Mouse (Mus musculus): ENCODE measurements around the gene Neurod2.

Gene Neurod2

GRCm38 (mm10) chr11:98332841-98333240, 3.4 kb upstream of the Neurod2 start:
- DNase-seq (ENCODE audit: low read depth, low spot score) = no peak

DNA sequence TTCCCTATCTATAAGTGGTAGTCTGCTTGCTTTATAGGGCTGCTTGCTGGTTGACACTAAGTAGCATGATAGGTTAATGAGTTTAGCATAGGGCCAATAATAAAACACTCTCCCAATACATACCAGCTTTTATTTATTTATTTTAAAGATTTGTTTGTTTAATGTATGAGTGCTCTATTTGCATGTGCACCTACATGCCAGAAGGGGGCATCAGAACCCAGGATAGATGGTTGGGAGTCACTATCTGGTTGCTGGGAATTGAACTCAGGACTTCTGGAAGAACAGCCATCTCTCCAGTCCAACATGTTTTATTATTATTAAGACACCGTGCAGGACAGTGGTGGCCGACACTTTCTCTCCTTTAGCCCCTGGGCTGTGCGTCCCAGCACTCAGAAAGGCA, 2.7 kb upstream of the Neurod2 start:
- DNase-seq (ENCODE audit: low read depth, low spot score) = no peak

GRCm38 (mm10) chr11:98331401-98331800, 2.0 kb upstream of the Neurod2 start:
- no peak for DNase-seq (ENCODE audit: low read depth, low spot score)

DNA sequence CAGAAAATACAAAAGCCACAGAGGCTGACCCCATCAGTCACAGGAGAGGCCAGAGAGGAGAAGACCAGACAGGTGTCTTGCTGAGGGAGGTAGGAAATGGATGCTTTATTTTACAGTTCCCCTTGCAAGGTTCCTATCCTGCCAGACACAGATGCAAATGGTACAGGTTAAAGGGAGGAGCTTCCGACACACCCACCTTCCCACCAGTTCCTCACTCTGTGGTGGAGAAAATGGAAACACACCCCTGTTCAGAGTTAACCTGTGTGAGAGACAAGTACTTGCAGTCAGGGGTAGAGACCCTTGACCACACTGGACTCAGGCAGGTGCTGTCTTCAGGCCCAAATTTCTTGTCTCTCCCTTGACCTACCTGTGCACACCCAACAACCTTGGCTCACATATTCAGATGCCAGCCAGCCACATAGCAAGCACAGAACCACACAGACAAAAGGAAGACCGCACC, 1.3 kb upstream of the Neurod2 start:
- DNase-seq (ENCODE audit: low read depth, low spot score) = no peak

GRCm38 (mm10) chr11:98329960-98330744, 704 bp upstream of the Neurod2 start:
- no peak for DNase-seq (ENCODE audit: low read depth, low spot score)

GRCm38 (mm10) chr11:98328371-98329069, 928 bp downstream of the Neurod2 start:
- no peak for DNase-seq (ENCODE audit: low read depth, low spot score)

DNA sequence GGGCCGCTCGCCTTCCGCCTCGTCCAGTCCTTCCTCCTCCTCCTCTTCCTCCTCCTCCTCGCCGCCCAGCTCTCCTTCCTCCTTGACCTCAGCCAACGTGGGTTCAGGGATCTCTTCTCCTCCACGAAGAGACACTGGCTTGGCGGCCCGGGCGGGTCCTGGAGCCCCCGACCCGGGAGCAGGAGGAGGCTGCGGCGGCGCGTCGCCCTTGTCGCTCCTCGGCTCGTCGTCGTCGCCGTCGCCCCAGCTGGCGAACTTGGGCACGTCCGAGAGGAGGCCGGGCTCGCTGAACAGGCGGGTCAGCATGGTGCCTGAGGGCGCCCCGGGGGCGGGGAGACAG, 1.4 kb downstream of the Neurod2 start:
- DNase-seq (ENCODE audit: low read depth, low spot score) = no peak

GRCm38 (mm10) chr11:98327136-98328030, 2.1 kb downstream of the Neurod2 start:
- DNase-seq (ENCODE audit: low read depth, low spot score) = no peak

GRCm38 (mm10) chr11:98326741-98327135, 2.7 kb downstream of the Neurod2 start:
- DNase-seq (ENCODE audit: low read depth, low spot score) = no peak

GRCm38 (mm10) chr11:98325821-98326218, 3.6 kb downstream of the Neurod2 start:
- no peak for DNase-seq (ENCODE audit: low read depth, low spot score)

DNA sequence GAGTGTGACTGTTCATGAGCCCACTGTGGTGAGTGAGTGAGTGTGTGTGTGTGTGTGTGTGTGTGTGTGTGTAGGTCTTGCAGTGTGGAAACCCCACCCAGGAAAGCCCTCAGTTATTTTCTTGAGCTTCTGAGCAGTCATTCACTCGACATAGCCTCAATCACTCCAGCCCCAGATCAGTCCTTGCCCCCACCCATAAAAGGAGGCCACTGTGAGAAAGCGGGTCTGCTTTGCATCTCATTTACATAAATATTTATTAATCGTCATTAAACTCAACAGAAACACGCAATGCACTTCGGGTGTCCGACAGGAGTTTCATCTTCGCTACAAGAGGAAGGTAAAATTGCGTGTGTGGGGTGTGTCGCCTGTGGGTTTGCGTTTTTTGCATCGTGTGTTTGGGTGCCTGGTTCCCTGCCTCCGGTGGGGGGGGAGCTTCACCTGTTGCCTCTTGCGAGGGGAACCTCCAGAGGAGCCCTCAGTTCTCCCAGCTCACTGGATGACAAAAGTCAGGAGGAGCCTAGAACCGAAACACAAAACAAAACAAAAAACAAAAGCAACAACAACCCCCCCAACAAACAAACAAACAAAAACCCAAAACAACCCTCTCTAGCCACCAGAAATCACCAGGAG, 4.1 kb downstream of the Neurod2 start:
- DNase-seq (ENCODE audit: low read depth, low spot score) = no peak

- peak; percentile 70 for DNase-seq (ENCODE audit: low read depth, low spot score)
Observed at GRCm38 (mm10) chr11:98323933-98324332, 5.5 kb downstream of the Neurod2 start.

GRCm38 (mm10) chr11:98323136-98323866, 6.1 kb downstream of the Neurod2 start:
- DNase-seq (ENCODE audit: low read depth, low spot score) = no peak

- DNase-seq (ENCODE audit: low read depth, low spot score) = no peak
Observed at GRCm38 (mm10) chr11:98322159-98322558, 7.3 kb downstream of the Neurod2 start.

- no peak for DNase-seq (ENCODE audit: low read depth, low spot score)
Observed at GRCm38 (mm10) chr11:98321677-98322003, 7.8 kb downstream of the Neurod2 start.

GRCm38 (mm10) chr11:98320806-98321676, 8.4 kb downstream of the Neurod2 start:
- no peak for DNase-seq (ENCODE audit: low read depth, low spot score)

DNA sequence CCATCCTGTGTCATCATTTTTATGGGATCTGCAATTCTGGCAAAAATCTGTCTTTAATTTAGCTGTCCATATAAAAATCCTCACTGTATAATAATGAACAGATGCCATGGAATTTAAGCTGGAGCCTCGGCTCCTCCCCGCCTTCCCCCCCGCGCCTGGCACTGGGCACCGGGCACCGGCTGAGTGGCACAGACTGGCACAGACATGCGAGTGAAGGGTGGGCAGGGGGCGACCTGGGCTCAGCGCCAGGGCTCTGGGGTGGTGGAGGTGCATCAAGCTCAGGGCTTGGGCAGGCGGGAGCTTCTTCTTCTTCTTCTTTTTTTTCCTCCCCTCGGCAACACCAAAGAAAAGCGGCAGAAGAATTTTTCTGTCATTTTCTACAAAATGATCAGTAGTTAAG, 9.1 kb downstream of the Neurod2 start:
- no peak for DNase-seq (ENCODE audit: low read depth, low spot score)

GRCm38 (mm10) chr11:98319944-98320343, 9.5 kb downstream of the Neurod2 start:
- DNase-seq (ENCODE audit: low read depth, low spot score) = no peak

GRCm38 (mm10) chr11:98319544-98319943, 9.9 kb downstream of the Neurod2 start:
- DNase-seq (ENCODE audit: low read depth, low spot score) = no peak

- DNase-seq (ENCODE audit: low read depth, low spot score) = no peak
Observed at GRCm38 (mm10) chr11:98319120-98319519, 10.3 kb downstream of the Neurod2 start.
